Mouse (Mus musculus) layer of hippocampus, adult 11-12 months (tissue): ENCODE results near the gene Dock9.

ENCODE experiments used
- DNase-seq: peaks from one replicate; pipeline ENCODE4 v3.0.0; 2022; ENCODE audit warnings: low spot score

Gene Dock9

DNA sequence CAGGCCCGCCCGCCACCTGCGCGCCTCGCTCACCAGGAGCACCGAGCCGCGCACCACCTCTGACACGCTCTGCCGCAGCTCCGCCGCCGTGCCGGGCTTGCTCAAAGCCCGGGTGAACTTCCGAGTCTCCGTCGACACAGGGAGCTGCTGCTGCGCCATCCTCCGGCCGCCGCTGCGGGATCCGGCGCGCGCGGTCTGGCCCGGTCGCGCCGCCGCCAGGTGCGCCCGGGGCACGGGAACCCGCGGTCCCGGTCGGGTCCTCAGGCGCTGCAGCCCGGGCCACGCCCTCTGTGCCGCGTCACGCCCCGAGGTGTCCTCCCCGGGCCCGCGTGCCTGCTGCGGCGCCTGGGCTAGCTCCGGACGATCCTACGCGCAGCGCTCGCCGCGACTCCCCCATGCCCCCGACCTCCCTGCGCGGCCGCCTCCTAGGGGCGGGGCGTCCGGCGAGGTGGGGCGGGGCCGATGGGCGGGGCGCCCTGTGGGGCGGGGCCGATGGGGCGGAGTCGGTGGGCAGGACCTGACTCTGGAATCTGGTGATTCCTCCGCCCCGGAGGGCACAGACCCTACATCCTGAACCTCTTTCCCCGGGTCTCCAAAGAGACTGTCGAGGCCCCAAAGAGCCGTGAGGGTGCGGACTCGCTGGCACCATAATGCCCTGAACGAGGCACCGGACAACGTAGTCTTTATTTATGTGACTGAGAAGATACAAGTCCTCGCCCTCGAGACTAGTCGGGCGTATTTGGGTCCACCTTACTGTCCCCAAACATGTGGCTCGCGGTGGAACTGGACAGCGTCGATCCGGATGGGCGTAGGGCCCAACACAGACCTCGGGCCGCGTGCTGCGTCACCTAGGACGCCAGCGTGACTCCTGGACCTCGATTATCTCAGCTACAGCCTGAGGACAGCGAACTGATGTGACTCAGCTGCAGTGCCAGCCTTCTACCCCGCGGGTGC, at the start of gene Dock9:
Dock9 (minus strand) TSS at position 381 of the 954 bp plus-strand sequence.
- DNase-seq: peak; percentile 78

DNA sequence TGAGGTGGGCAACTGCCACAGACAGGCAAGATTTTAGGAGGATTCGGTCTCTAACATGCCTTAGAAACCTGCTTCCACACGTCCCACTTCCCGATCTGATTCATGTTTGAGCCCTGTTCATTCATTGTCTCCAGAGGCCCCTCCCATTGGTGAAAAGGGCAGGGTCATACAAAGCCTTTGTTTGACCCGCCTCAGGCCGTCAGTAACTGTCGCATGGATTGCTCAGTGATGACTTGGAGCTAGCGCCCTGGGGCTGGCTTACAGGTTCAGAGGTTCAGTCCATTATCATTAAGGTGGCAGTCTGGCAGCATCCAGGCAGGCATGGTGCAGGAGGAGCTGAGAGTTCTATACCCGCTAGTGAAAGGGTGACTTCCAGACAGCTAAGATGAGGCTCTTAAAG, 46.8 kb upstream of the Dock9 start:
- DNase-seq: no peak

DNA sequence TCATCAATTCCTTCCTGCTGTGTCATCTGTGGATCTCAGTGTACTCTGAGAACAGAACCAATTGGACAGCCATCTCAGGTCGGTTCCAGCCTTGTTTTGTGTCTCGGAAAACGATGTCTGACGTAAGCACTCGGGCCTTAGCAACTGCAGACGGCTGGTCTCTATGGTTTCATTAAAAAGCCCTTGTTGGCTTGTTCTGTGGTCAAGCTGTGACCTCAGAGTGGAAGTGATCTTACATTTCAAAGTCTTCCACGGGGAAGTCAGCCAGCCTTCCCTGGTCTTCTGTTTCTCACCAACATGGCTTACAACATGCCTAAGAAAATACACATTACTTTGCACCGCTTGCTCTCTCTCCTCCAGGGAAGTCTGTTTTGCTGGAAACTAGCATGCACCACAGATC, 42.6 kb upstream of the Dock9 start:
- DNase-seq: no peak

DNA sequence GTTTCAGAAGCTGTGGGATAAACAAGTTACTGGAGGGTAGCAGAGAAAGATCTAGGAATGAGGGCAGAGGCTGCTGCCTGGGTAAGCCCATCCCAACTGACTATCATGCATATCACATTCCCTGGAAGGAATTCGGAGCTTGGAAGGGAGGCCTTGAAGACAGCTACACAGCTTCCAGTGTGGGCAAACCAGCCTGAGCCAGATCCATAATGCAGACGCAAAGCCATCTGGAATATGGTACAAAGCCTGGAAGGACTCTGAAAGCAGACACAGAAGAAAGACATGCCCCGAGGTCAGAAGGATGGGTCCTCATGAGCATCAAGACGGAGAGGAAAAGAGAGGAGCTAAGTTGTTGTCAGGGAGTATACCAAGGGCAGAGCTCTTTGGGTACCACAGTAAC, 40.5 kb upstream of the Dock9 start:
- DNase-seq: no peak

DNA sequence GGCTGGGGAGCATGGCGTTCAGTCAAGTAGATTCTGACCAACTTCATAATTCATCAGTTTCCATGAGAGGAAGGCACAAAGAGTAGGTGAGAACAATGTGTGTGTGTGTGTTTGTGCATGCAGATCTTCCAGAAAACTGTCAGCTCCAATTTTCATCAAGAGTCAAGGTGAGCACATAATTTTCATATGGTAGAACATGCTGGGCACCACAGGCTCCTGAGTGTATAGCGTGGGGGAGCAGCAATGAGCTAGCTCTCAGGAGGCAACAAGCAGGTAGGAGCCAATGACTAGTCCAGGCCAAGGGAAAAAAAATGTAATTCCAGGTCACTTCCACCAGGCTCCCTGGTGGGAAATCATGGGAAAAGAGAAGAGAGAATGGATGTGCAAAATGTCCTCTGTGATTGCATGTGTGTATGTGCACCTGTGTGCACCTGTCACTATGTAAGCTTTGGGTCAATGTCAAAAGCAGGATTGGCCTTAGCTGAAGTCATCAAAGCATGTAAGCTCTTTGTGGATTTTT, 35.4 kb upstream of the Dock9 start:
- DNase-seq: no peak

DNA sequence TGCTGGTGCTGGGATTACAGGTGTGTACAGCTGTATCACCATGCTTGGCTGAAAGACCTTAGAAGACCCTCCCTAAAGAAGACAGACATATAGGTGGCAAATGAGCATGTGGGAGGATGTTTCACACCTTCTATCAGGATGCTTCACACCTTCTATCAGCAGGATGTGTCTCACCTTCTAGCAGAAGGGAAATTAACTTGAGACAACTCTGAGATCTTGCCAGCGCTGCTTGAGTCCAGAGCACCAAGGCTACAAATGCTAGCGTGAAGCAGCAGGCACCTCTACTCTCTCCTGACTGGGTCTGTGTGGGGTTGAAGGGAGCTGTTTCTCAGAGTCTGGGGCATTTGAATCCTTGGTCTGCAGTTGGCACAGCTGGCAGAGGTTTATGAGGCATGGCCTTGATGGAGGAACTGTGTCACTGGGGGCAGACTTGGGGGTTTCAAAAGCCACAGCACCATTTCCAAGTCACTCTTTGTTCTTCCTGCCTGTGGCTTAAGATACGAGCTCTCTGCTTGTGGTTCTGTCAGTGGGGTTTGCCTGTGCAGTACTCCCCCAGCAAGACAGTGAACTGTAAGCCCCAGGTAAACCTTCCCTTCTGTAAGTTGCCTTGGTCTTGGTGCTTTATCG, 32.3 kb upstream of the Dock9 start:
- DNase-seq: no peak

DNA sequence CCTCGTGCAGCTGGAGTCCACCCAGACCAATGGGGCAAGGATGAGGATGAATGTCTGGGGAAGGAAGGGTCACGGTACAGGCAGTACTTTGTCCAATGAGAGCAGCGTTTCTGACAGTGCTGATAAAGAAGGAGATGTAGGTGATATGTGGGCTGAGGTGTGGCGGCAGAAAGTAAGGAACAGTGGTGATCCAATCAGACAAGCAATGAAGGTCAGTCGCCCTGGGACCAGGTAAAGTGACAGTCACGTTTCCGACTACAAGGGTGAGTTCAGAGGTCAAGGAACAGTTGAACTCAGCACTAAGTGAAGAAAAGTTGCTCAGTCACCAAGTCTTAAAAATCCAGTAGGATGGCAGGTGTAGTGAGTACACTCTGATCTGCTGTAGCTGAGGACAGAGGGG, 29.5 kb upstream of the Dock9 start:
- DNase-seq: no peak

DNA sequence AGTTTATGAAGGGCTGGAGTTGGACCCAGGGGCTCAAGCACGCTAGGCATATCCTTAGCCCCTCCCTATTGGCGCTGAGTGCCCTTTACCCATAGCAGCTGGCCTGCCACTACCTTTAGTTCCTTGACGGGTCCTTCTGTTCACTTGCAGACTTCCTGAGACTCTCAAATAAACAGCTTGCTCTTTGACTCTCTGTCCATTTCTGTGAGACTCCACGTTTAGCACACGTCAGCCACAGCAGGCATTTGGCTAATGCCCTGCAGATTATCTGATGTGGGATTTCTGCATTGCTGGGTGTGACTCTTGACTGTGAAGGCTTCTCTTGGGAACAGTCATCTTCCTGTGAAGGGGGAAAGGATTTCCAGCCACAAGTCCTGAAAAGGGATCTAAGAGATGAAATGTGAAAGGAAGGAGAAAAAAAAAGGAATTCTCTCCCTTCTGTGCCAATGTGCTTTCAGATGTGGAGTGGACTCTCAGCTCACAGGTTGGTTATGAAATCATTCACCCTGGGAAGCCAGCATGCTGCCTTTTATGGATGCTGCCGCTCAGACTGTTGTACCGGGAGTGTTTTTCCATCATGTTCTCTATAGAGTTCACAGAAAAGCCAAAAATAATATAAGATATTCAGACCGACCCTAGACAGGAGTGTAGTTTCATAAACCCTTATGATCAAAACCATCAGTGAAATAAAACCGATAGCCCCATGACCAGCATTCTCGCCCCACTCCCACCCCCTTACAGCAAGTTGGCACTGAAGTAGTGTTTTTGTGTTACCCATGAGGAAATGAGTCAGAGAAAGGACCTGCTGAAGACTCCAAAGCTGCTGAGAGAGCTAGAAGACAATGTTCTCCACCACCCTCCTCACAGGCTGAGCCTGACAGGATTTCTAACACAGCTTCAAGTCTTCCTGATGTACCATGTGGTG, 28.1 kb upstream of the Dock9 start:
- DNase-seq: peak; percentile 35

DNA sequence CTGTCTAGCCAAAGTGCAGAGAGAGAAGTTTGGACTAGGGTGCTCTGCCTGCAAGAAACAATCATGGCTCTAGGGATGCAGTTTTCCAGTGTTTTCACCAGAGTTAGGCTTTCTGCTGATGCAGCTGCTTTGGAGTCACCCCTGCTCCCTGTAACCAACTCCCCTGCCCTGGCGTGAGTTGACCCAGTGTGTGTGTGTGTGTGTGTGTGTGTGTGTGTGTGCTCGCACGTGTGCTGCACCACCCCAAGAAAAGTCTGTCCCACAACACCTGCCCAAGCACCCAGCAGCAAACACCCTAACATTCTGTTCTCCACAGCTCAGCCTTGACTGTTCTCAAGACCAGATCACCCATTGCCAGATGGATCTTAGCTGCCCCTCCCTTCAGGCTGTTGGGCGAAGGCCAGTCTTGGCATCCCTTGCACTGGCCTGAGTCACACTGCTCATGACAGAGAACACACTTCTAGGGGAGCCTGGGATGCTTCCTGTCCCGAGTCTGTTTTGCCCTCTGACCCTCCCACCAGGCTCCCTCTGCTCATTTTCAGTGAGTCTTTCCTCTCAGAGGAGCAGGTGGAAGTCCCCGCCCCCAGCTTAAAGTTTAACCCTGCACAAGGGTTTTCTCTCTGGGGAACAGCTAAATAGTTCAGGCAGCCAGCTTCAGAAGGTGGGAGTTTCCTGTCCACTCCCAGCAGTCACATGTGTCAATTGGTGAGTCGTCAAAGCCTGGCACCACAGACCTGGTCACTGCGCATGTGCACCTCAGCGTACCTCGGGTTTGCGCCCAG, 26.9 kb upstream of the Dock9 start:
- no peak for DNase-seq

DNA sequence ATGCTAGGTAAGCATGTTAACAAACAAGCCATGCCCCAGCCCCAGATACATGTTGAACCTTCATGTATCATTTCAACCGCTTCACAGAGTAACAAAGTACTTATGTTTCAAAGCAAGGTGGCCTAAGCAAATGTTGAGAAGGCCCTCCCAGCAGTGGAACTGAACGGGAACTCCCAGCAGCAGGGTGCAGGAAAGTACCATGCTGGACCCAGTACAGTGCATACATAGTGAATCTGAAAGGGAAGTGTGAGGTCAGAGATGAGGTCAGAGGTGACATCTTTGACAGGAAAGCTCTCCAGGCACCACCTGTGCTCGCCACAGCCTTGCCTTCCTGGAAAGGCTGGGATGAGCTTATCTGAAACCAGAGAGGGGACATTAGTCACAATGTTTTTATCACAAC, 25.4 kb upstream of the Dock9 start:
- DNase-seq: no peak

DNA sequence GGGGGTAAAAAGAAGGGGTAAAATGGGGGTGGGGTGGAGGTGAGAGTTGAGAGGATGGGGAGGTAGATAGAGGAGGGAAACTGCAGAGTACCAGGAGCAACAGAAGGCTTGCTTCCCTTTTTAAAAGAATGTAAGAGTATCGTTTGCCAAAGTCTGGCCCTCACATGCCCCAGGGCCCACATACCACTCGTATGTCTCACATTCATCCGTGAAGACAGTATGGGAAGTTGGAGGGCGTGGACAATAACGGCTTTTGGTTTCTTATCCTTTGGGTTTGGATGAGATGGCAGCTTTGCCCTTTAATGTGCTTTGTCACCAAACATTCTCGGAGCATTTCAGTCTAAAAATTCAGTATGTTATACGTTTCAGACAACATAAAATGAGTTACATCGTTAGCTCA, 24.9 kb upstream of the Dock9 start:
- no peak for DNase-seq

DNA sequence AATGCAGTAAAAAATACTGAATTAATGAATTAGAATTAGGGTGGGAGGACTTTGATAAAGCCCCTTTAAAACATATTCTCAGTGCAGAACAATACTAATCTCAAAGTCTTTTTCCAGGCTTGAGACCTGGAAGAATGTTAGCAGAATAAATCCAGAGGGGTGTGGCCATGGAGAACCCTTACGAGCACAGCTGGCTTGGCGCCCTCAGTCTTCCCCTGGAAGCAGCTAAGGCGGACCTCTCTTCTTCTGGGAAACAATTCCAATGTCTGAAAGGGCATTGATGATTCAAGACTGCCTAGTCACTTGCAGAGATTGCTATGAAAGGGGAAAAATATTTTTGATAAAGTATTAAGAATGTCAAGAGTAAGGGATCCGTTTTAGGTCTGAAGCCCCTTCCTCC, 9.2 kb upstream of the Dock9 start:
- no peak for DNase-seq

DNA sequence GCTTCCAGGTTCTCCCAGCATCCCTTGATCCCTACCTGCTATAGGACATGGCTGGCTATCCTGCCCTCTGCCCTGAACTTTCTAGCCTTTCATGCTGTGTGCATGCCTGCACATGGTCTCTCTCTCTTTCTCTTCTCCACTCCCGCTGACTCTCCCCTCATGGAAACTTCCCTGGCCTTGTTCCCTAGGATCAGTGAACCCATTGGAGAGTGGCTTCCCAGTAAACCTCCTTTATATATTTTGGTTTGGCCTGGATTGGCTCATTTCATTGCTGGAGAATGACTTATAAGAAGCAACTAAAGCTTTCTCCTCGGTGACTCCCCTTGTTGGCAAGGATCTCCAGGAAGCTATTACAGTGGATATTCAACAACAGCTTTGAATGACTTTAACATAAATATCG, 8.7 kb upstream of the Dock9 start:
- no peak for DNase-seq

DNA sequence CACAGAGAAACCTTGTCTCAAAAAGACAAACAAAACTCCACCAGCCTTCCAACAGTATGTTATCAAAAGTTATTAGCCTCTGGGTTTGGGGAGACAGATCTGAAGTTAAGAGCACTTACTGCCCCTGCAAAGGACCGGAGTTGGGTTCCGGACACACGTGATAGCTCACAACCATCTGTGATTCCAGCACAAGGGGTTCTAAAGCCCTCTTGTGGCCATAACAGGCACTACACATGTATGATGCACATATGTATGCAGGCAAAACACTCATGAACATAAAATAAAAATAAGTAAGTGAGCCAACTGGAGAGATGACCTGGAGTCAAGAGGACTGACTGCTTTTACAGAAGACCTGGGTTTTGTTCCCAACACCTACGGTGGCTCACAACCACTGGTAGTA, 6.8 kb upstream of the Dock9 start:
- no peak for DNase-seq

DNA sequence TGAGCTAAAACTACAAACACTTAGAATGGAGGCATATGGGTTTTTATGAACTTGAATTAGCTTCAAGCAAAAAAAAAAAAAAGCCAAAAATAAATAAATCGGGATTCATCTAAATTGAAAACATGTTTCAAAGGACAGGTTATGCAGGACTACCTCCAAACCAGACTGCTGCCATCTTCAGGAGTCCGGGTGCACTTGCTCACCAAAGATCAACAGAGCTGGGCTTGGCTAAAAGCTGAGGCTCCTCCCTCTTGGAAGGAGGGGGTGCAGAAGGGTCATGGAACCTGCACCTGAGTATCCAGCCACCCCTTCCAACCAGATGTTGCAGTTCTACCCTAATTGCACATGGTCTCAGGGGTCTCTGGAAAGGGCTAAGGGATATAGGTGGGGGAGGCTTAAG, 3.3 kb upstream of the Dock9 start:
- no peak for DNase-seq

DNA sequence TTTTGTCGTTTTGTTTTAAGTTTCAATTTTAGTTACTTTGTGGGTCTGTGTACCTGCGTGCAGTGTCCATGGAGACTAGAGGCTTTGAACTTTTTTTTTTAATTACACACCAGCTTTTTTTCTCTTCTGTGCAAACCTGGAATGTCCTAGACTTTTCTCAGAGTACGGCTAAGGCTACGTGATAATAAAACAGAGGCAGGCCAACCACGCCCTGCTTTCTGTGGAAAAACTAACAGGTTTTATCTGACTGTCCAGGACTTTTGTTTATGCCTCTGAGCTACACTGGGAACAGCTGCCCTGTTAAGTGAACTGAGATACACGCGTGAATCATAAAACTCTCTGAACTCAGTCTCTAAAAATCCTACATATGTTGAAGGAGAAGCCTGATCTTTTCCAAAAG, 1.5 kb upstream of the Dock9 start:
- no peak for DNase-seq

DNA sequence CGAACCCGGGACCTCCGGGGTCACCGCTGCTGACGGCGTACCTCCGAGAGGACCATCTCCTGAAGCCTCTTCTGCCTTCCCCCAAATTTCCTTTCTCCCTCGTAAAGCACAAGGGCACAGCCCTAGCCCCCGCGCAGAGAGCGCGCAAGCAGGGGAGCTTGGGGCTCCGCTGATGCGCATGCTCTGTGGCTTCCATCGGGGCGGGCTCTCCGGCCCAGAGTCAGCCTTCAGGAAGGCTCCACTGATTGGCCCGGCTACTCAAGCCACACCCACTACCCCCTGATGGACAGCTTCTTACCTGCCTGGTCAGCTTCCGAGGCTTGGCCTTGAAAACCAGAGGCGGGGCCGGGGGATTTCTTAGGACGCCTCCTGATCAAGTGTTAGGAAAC, 768 bp upstream of the Dock9 start:
- peak; percentile 94 for DNase-seq

DNA sequence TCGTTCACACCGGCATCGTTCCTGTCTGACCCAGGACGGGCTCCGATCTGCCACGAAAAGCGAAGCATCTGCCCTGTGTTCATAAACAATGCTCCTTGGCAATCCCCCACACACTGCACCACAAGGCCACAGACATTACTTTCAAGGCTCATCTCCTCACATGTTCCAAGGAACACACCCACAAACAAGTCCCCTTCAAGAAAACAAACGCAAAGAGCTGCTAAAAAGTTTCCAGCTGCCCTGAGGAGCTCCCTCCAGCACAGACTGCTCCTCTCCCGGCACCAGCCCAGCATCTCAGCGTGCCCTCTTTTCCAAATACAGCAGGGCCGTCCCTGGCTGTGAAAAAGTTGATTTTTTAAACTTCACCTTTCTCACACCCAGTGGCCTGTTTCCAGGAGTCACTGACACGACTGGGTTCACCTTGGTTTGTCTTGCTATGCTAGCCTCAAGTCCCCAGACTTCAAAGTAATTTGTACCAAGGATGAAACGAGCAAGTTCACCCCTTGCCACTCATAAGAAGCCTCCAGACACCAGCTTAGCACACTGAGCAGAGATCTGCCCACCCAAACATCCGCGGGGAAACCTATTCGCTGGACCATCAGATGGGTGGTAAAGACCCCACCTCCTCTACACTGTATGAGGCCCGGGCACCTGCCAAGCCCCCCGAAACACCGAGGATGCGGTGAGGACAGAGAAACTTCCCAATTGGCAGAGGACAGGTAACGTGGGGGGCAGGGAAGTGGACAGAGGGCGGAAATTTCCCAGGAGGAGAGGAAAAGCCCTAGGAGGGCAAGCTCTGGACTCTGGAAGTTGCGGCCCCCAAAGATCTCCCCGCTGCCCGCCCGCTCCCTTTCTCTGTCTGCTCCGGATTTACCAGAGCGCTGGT, 823 bp downstream of the Dock9 start:
- peak; percentile 17 for DNase-seq

DNA sequence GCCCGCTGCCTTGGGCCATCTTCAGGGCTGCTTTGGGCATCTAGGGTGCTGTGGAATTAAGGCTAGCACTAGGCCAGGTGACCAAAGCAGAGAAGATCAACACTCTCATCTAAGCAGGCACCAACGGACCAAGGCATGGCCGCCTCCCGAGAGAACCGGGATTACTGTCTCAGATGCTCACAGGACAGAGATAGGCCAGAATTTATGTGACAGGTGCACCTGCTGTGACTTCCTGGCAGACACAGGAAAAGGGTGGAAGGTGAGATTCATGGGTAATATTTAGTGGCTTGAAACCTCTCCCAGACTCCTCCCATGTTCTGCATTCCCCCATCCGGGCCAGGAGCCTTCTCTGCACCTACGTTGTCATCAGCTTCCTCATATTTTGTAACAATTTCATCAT, 2.1 kb downstream of the Dock9 start:
- DNase-seq: no peak

DNA sequence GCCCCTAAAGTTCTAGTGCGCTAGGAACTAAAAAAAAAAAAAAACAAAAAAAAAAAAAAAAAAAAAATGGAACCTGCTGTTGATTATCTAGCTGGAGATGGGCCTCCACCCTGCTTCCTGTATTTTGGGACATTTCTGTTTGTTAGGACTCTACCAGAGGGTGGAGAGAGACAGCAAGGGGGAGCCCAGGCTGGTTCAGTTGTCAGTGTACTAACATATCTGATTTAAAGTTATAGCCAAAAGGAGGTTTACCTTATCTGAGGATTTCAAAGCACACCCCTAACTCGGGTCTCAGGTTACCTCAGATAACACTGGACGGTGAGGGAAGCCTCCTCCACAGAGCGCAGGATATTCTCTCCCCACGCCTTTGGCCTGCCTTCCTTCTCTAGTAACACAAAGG, 4.0 kb downstream of the Dock9 start:
- no peak for DNase-seq

DNA sequence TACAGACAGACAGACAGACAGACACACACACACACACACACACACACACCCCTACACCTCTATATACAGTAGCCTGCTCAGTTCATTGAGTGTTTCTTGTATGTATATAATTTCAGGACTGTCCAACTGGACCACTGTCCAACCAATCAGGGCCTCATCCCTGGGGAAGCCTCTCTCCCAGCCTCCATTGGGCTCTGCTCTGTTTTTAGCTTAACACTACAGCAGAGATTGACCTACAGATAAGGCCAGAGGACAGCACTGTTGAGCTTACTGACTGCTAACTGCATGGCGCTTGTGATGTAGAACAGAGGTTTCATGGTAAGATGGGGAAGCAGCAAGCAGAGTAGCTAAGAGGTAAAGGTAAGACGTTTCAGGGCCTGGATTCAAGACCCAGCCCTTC, 5.7 kb downstream of the Dock9 start:
- no peak for DNase-seq
